Mouse (Mus musculus) hindbrain, embryonic 16.5 days (tissue): ENCODE data around the gene Mfsd4b3. TPM values are rescaled to one million over a fixed set of nuclear protein-coding genes. Genes with fewer than 3 reads are reported as not detected.
A peak's percentile ranks its signal among the peaks of the same experiment; 100 is the strongest.
"Not testable (repeated sequence)": the region's sequence is repeated elsewhere in the genome, so short reads cannot be mapped to it uniquely, and the experiment has no call there.

Source experiments
- ATAC-seq: fragments of 200-750 bp; cut with Nextera tagmentation; 2 replicates; pipeline ENCODE4 v1.8.0; 2017; ENCODE audit warnings: moderate TSS enrichment, moderate library complexity
- H3K27ac ChIP-seq: fragments of 300-500 bp; sonication (generic); 2 replicates; pipeline ENCODE4 v1.5.1; 2014; ENCODE audit warnings: low read depth, mild to moderate bottlenecking, control low read depth, low read length, moderate library complexity
- H3K27me3 ChIP-seq: fragments of 300-500 bp; sonication (generic); replicated peaks from 2 replicates; pipeline ENCODE4 v1.6.1; 2014; ENCODE audit warnings: low read length; ENCODE audit not compliant: control insufficient read depth, insufficient read depth
- H3K36me3 ChIP-seq: fragments of 300-500 bp; sonication (generic); 2 replicates; pipeline ENCODE4 v1.6.1; 2014; ENCODE audit warnings: mild to moderate bottlenecking, low read length, moderate library complexity, mixed read lengths; ENCODE audit not compliant: control insufficient read depth, insufficient read depth
- H3K4me1 ChIP-seq: fragments of 300-500 bp; sonication (generic); 2 replicates; pipeline ENCODE4 v1.6.1; 2014; ENCODE audit warnings: low read depth, low read length; ENCODE audit not compliant: control insufficient read depth, insufficient read depth
- H3K4me2 ChIP-seq: fragments of 300-500 bp; sonication (generic); 2 replicates; pipeline ENCODE4 v1.6.1; 2014; ENCODE audit warnings: mild to moderate bottlenecking, low read length, control low read depth, moderate library complexity
- H3K4me3 ChIP-seq: fragments of 300-500 bp; sonication (generic); 2 replicates; pipeline ENCODE4 v1.5.1; 2014; ENCODE audit warnings: mild to moderate bottlenecking, low read length, control low read depth, moderate library complexity
- H3K9ac ChIP-seq: fragments of 300-500 bp; sonication (generic); 2 replicates; pipeline ENCODE4 v1.6.1; 2014; ENCODE audit warnings: low read depth, mild to moderate bottlenecking, control low read depth, low read length, moderate library complexity
- H3K9me3 ChIP-seq: fragments of 300-500 bp; sonication (generic); 2 replicates; pipeline ENCODE4 v1.6.1; 2014; ENCODE audit warnings: mild to moderate bottlenecking, low read length, moderate library complexity; ENCODE audit not compliant: control insufficient read depth
- WGBS: fragments of 180-500 bp; shearing (Covaris S2); extraction: QIAGEN DNeasy Blood & Tissue Kit; methylation state at CpG from one replicate; pipeline ENCODE4 v1.1.7; 2014; 5-methylcytosine and 5-hydroxymethylcytosine counted together
- polyA plus RNA-seq: library from polyadenylated mRNA; unstranded; fragments of >200 nt; fragmentation: Nextera tagmentation; extraction: Ambion mirVana; gene quantifications from 2 replicates; pipeline ENCODE4 v1.2.1, GENCODE M21; 2015

The Mfsd4b3 gene
- polyA plus RNA-seq, 1 experiment from 2014 or later: 0.24 TPM

GRCm38 (mm10) chr10:39949377-39949954, 10.5 kb downstream of the Mfsd4b3 start:
- H3K4me2 ChIP-seq: no peak overlapping the region
- no peaks in the 10 kb centered on the region for H3K4me1 ChIP-seq
- no peaks in the 10 kb centered on the region for H3K36me3 ChIP-seq
- H3K27ac ChIP-seq: no peak overlapping the region
- H3K9ac ChIP-seq: no peak overlapping the region
- H3K4me3 ChIP-seq: no peak overlapping the region
- no peaks in the 10 kb centered on the region for H3K9me3 ChIP-seq
- H3K27me3 ChIP-seq: no peaks in the 10 kb centered on the region
- 91% methylated on average over 2 of the region's 2 CpGs for WGBS
- ATAC-seq: no peak

DNA sequence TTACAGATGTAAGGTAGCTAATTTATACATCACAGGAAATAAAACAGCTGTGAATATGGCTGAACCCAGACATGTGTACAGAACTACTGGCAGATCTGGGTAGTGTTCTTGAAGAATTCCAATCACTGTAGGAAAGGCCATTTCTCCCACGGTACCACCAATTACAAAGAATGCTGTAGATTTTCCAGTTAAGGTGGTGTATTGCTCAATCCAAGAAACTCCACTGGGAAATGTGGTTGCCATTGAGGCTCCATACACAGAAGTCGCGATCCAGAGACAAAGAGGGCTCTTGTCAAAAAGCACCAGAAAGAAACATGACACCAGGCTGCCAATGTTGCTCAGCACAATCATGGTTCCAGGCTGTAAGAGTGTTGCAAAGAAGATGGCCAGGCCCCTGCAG, 12.8 kb downstream of the Mfsd4b3 start:
- H3K27me3 ChIP-seq, H3K4me2 ChIP-seq, H3K9me3 ChIP-seq, H3K9ac ChIP-seq, H3K36me3 ChIP-seq, H3K4me1 ChIP-seq, ATAC-seq, H3K27ac ChIP-seq, H3K4me3 ChIP-seq: not testable (repeated sequence)
- WGBS: 82% methylated on average over 3 of the region's 3 CpGs

- no peaks in the 10 kb centered on the region for H3K27me3 ChIP-seq
- H3K9ac ChIP-seq: no peak overlapping the region
- no peaks in the 10 kb centered on the region for H3K36me3 ChIP-seq
- ATAC-seq: no peak
- no peak overlapping the region for H3K27ac ChIP-seq
- no peaks in the 10 kb centered on the region for H3K4me1 ChIP-seq
- no peak overlapping the region for H3K4me2 ChIP-seq
- H3K9me3 ChIP-seq: no peaks in the 10 kb centered on the region
- H3K4me3 ChIP-seq: no peak overlapping the region
- 85% methylated on average over 7 of the region's 7 CpGs for WGBS
Measured at GRCm38 (mm10) chr10:39936553-39936952, 23.4 kb downstream of the Mfsd4b3 start.

DNA sequence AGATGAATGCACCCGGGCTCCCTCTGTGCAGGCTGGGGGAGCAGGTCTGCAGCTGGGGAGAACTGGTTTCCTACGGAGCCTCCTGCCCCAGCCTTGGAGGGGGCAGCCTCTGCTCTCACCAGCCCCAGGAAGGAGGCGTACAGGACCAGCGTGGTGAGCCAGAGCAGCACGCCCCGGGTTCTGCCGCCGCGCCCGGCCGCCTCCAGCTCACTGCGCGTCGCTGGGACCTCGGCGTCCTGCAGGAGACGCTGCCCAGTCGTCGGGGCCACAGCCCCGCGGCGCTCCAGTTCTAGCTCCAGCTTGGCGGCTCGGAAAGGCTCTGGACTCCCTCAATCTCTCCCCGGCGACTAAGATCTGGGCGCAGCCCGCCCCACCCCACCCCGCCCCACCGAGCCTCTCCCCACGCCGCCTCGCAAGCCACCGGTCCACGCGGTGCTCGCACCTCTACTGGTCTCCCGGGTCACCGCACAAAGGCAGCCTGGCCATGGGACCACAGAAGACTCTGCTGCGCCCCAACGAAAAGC, 33.3 kb downstream of the Mfsd4b3 start, which contains the start of gene Mfsd4b2:
Gene Mfsd4b2 (minus strand): TSS at position 308 of the 524 bp plus-strand sequence.
- H3K27ac ChIP-seq: no peak within 1 kb of the TSS
- under 1% methylated on average over 29 of the region's 41 CpGs for WGBS
- H3K4me2 ChIP-seq: peak within 1 kb of the TSS; percentile 93
- peaks cover 7% of the 10 kb centered on the region for H3K4me1 ChIP-seq
- peak within 1 kb of the TSS; percentile 61 for H3K9ac ChIP-seq
- H3K9me3 ChIP-seq: no peaks in the 10 kb centered on the region
- H3K27me3 ChIP-seq: peaks cover 4% of the 10 kb centered on the region
- peak; percentile 56 for ATAC-seq
- peak within 1 kb of the TSS; percentile 48 for H3K4me3 ChIP-seq
- H3K36me3 ChIP-seq: no peaks in the 10 kb centered on the region

DNA sequence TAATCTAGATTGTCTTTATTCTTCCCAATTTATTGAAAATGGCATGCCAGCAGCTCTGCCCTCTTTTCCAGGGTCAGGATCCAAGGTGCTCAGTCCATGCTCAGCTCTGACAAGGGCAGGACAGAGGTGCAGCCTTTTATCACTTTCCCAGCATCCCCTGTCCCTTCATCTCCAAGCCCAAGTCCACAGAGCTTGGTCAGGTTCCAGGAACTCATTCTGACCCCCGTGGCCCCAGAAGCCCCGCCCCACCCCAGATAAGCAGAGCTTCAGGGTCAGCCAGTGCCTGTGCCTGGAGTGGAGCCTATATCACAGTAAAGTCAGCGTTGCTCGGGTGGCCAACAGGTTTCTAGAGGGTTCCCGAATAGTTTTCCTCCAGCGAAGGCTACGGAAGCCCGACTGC, 35.4 kb downstream of the Mfsd4b3 start:
- not testable (repeated sequence) for H3K4me3 ChIP-seq, ATAC-seq, H3K27me3 ChIP-seq, H3K9ac ChIP-seq, H3K4me1 ChIP-seq, H3K27ac ChIP-seq, H3K36me3 ChIP-seq, H3K4me2 ChIP-seq, H3K9me3 ChIP-seq
- 75% methylated on average over 8 of the region's 8 CpGs for WGBS

- Histone ChIP-seq H3K9ac (no peak overlapping the region), H3K36me3 (no peaks in the 10 kb centered on the region), H3K9me3 (no peaks in the 10 kb centered on the region), H3K4me2 (no peak overlapping the region), H3K4me1 (no peaks in the 10 kb centered on the region), H3K27ac (no peak overlapping the region), H3K27me3 (no peaks in the 10 kb centered on the region), H3K4me3 (no peak overlapping the region)
- no peak for ATAC-seq
Measured at GRCm38 (mm10) chr10:39912616-39913015, 47.3 kb downstream of the Mfsd4b3 start.

GRCm38 (mm10) chr10:39908768-39909441, 51.0 kb downstream of the Mfsd4b3 start:
- no peak overlapping the region for H3K27ac ChIP-seq
- no peak for ATAC-seq
- no peaks in the 10 kb centered on the region for H3K4me1 ChIP-seq
- no peak overlapping the region for H3K4me2 ChIP-seq
- 75% methylated on average over 13 of the region's 13 CpGs for WGBS
- no peaks in the 10 kb centered on the region for H3K27me3 ChIP-seq
- no peak overlapping the region for H3K4me3 ChIP-seq
- no peaks in the 10 kb centered on the region for H3K9me3 ChIP-seq
- H3K36me3 ChIP-seq: no peaks in the 10 kb centered on the region
- no peak overlapping the region for H3K9ac ChIP-seq

DNA sequence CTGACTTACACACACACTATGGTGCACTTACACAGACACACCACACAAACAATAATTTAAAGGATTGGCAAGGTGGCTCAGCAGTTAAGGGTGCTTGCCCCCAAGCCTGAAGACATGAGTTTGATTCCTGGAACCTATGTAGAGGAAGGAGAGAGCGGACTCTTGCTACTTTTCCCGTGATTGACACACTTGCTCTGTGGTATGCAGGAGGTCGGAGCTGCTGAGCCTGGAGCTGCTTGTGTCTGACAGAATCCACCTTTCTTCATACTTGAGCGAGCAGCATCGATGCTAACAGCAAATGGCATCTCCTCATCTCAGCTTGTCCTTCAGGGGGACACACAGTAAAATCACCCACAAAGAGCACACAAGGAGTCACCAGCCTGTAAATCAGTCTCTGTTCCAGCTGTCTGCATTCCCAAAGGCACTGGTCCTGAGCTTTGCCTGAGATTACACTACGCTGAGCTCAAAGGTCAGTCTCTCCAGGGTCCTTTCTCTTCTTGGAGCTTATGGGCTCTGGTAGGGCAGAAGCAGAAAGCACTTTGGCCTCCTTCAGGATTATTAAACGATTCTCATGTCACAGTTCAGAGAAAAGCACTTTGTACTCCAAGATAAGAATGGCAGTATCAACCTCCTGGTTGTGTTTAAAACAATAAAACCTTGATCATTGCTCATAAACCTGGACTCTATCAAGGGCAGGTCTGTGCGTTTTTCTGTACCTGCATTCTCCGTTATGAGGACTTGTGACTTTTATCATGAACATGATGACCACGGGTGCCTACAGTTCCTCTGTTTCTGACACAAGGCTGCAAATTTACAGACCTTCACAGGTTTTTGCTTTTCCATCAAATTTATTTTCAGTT, 52.9 kb downstream of the Mfsd4b3 start:
- no peaks in the 10 kb centered on the region for H3K4me1 ChIP-seq
- ATAC-seq: no peak
- no peaks in the 10 kb centered on the region for H3K36me3 ChIP-seq
- no peak overlapping the region for H3K27ac ChIP-seq
- no peak overlapping the region for H3K4me3 ChIP-seq
- H3K9ac ChIP-seq: no peak overlapping the region
- H3K9me3 ChIP-seq: no peaks in the 10 kb centered on the region
- WGBS: 80% methylated on average over 10 of the region's 10 CpGs
- no peak overlapping the region for H3K4me2 ChIP-seq
- no peaks in the 10 kb centered on the region for H3K27me3 ChIP-seq

DNA sequence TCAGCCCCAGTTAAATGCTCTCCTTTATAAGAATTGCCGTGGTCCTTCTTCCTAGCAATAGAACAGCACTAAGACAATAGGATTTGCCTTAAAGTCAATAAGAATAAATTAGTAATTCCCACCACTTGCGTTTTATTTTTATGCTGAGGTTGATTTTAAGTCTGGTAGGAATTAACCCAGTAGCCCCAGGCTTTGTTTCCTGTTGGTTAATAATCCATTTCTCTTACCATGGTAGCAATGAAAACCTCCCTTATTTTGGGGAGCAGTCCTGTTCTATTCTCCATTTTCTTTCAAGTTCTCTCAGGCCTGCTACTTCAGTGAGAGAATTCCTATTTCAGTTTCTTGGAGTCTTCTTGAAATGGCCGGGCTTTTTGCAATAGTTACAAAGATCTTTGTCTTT, 55.8 kb downstream of the Mfsd4b3 start:
- no peaks in the 10 kb centered on the region for H3K27me3 ChIP-seq
- no peak overlapping the region for H3K4me3 ChIP-seq
- no peaks in the 10 kb centered on the region for H3K4me1 ChIP-seq
- no peak for ATAC-seq
- 75% methylated on average over 3 of the region's 3 CpGs for WGBS
- H3K27ac ChIP-seq: no peak overlapping the region
- H3K9ac ChIP-seq: no peak overlapping the region
- H3K36me3 ChIP-seq: no peaks in the 10 kb centered on the region
- H3K4me2 ChIP-seq: no peak overlapping the region
- H3K9me3 ChIP-seq: no peaks in the 10 kb centered on the region
